Mouse (Mus musculus): ENCODE measurements around the gene Daxx.
"Not testable (repeated sequence)": the region's sequence is repeated elsewhere in the genome, so short reads cannot be mapped to it uniquely, and the experiment has no call there.

Gene Daxx
- long read RNA-seq, experiment 1, transcript Daxx-201 (8 exons, 2,581 nt) = major isoform, 8 of 14 reads
- long read RNA-seq, experiment 1, partial matches to known transcripts = 4 of 14 reads
- long read RNA-seq, experiment 1, other reads (novel, unspliced or antisense) = 2 of 14 reads
- long read RNA-seq, experiment 2, transcript Daxx-201 (8 exons, 2,581 nt) = major isoform, 14 of 20 reads
- long read RNA-seq, experiment 2, partial matches to known transcripts = 3 of 20 reads
- long read RNA-seq, experiment 2, other reads (novel, unspliced or antisense) = 3 of 20 reads

- intact Hi-C loops (cut with DNase I) = no loop called here
Observed at GRCm38 (mm10) chr17:33909077-33909868, at the start of gene Daxx. Gene Daxx, plus strand, starts transcription at chr17:33909414.

GRCm38 (mm10) chr17:33865330-33866030, 43.7 kb upstream of the Daxx start:
- intact Hi-C loops (cut with DNase I) = no loop called here

- intact Hi-C loops (cut with DNase I) = not testable (repeated sequence)
Observed at GRCm38 (mm10) chr17:33873537-33873936, 35.7 kb upstream of the Daxx start, which contains the start of gene Gm7029. Gene Gm7029, plus strand, starts transcription at chr17:33873837.

DNA sequence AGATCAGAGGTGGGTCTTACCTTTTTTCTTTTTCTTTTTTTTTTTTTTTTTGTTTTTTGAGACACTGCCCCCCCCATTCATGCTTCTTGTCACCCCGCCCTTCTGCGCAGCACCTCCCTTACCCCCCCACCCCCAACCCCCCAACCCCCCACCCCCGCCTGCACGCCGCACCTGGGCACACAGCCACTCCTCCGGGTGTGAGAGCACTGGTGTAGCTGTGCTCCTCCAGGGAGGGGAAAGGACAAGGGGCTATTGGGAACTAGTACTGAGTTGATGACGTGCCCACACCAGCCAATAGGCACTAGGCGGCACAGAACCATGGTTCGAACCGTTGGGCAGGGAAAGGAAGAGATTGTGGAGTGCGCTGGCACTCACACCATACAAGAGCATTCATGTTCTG, 34.8 kb upstream of the Daxx start:
- intact Hi-C loops (cut with DNase I) = no loop called here

GRCm38 (mm10) chr17:33875797-33876196, 33.4 kb upstream of the Daxx start:
- intact Hi-C loops (cut with DNase I) = not testable (repeated sequence)

- intact Hi-C loops (cut with DNase I) = not testable (repeated sequence)
Observed at GRCm38 (mm10) chr17:33884320-33884719, 24.9 kb upstream of the Daxx start.

DNA sequence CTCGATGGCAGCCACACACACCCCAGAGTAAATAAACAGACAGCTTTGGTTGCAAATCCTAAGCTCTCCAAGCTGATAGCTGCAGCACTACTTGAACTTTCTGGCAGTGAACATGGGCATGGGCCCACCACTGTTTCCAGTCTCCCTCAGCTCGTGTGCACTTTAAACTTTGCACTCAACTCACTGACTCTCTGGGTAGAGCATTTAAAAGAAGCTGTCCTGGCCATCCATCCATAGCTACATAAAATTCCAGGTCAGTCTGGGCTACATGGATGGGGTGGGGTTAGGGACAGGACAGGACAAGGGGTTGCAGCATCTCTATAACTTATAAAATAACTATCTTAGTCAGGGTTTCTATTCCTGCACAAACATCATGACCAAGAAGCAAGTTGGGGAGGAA, 21.4 kb upstream of the Daxx start:
- intact Hi-C loops (cut with DNase I) = not testable (repeated sequence)

DNA sequence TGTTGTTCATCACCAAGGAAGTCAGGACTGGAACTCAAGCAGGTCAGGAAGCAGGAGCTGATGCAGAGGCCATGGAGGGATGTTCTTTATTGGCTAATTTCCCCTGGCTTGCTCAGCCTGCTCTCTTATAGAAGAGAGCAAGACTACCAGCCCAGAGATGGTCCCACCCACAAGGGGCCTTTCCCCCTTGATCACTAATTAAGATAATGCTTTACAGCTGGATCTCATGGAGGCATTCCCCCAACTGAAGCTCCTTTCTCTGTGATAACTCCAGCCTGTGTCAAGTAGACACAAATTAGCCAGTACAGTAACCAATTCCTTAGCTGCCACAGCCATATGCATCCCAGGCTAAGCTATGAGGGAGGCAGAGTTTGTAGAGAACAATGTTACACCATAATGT, 21.0 kb upstream of the Daxx start:
- intact Hi-C loops (cut with DNase I) = not testable (repeated sequence)

DNA sequence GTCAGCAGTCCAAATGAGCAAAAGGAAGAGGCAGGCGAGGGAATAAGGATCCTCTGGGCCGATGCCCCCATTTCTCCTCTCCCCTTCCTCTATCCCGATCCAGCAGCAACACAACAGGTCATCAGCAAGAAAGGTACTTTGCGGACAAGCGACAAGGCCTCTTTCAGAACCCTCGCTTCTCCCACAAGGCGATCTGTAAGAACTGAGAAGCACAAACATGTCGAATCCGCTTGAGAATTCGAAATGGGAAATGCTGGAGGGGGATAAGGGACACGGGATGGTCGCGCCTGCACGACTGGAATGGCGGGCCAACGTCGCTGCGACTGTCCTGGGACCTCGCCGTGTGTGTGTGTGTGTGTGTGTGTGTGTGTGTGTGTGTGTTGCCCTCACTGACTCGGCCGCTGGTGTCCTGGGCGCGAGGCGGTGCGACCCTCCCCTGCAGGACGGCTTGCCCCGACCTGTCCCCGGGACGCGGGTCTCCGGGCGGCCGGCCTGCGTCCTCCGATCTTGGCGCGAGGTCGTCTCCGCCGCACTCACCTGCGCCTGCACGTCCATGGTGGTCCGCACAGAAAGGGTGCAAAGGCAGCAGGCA, 19.2 kb upstream of the Daxx start:
- intact Hi-C loops (cut with DNase I) = not testable (repeated sequence)

DNA sequence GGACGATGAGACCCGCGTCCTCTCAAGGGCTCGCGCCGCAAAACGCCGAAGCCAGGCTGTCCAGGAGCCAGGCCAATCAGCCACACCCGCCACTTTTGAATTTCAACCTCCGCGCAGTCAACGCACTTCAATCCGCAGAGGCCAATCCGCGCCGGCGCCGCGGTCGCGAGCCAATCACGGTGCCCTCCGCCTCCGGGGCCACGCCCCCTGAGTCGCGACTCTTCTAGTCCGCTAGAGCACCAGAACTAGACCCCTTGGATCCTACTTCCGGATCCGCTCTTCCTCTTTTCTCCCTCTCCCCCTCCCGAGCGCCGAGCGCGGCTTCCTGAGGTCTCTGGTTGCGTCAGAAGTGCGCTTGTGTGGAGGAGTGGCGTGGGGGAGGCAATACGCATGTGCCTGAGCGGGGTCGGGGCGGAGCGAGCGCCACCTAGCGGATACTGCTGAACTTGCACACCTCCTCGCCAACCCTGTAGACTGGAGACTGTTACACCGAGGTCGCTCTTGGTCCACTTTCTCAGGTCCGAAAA, 18.6 kb upstream of the Daxx start, which contains the start of gene Kifc1:
TSS of gene Kifc1 (minus strand) at position 129 of the 527 bp plus-strand sequence.
- intact Hi-C loops (cut with DNase I) = no loop called here

GRCm38 (mm10) chr17:33891357-33891756, 17.9 kb upstream of the Daxx start:
- intact Hi-C loops (cut with DNase I) = no loop called here

- intact Hi-C loops (cut with DNase I) = not testable (repeated sequence)
Observed at GRCm38 (mm10) chr17:33891892-33892291, 17.3 kb upstream of the Daxx start.

DNA sequence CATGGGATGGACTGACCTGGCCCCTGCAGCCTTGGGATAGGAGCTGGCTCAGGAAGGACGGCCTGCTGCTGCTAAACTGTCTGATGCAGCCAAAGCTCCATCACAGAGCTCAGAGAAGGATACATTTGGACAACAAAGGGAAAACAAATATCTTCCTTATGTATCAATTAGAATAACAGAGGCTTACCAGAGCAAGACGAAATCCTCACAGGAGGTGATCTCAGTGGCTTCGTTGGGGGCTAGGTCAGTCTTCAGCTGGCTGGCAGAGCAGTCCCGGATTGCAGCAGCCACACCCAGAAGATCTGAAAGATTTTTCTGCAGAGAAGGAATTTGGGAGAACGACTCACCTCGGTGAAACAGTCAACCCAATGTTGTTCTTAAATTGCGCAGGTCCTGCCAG, 16.8 kb upstream of the Daxx start:
- intact Hi-C loops (cut with DNase I) = no loop called here

DNA sequence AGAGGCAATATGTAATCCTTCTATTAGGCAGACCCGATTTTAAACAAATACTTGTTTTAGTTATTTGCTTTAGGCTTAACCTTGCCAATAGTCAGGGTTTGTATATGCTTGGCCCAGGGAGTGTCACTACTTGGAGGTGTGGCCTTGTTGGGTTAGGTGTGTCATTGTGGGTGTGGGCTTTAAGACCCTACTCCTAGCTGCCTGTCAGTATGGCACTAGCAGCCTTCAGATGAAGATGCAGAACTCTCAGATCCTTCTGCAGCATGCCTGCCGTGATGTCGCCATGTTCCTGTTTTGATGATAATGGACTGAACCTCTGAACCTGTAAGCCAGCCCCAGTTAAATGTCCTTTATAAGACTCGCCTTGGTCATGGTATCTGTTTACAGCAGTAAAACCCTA, 16.2 kb upstream of the Daxx start:
- intact Hi-C loops (cut with DNase I) = not testable (repeated sequence)

DNA sequence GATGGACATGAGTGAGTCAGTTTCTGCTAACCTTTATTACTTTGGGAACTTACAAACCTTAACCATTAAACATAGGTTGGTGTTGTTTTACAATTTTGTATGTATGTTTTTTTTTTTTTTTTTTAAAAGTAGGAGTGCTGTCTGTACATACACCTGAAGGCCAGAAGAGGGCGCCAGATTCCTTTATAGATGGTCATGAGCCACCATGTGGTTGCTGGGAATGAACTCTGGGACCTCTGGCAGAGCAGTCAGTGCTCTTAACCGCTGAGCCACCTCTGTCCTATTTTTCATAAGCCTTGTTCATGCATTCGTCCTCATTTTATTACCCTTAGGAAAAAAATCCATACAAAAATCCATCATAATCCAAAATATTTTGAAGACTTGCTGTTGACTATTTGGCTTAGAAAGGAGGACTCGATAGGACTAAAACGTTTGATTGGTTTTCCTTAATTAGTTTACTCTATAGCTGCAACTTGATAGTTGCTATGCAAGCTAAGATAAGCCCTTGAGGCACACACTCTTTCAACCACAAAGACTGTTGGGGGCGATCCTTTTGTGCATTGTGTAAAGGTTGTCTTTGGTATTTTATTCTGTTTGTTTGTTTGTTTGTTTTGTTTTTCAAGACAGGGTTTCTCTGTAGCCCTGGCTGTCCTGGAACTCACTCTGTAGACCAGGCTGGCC, 12.0 kb upstream of the Daxx start:
- intact Hi-C loops (cut with DNase I) = no loop called here

GRCm38 (mm10) chr17:33898193-33898592, 11.0 kb upstream of the Daxx start:
- intact Hi-C loops (cut with DNase I) = not testable (repeated sequence)

DNA sequence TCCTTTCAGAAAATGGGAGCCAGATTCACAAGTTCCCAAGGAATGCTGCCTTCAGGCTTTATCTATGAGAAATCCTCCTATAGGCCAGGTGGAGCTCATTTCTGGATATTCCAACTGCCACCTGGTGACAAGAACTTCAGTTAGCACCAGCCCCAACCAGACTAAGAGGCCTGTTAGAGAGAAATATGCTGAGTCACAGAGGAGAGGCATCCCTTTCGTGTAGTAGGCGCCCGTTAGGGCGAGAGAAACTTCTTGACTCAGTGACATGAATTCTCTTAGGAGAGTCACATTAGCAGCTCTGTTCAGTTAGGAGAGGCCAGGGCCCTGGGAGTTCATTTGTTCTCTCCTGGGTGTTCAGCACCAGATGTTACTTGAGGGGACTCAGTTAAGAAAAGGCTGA, 9.6 kb upstream of the Daxx start:
- intact Hi-C loops (cut with DNase I) = no loop called here

- intact Hi-C loops (cut with DNase I) = no loop called here
Observed at GRCm38 (mm10) chr17:33900281-33900988, 8.8 kb upstream of the Daxx start.

DNA sequence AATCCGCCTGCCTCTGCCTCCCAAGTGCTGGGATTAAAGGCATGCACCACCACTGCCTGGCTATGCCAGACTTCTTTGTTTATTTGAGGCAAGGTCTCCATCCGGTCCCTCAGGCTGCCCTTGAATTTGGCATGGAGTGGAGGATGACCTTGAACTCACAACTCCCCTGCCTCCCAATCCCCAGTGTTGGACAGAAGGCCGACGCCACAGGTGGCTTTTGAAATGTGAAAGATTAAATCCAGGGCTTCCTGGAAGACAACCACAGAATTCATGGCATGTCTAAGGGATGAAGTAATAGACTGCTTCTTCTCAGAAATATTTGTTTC, 8.3 kb upstream of the Daxx start:
- intact Hi-C loops (cut with DNase I) = no loop called here

DNA sequence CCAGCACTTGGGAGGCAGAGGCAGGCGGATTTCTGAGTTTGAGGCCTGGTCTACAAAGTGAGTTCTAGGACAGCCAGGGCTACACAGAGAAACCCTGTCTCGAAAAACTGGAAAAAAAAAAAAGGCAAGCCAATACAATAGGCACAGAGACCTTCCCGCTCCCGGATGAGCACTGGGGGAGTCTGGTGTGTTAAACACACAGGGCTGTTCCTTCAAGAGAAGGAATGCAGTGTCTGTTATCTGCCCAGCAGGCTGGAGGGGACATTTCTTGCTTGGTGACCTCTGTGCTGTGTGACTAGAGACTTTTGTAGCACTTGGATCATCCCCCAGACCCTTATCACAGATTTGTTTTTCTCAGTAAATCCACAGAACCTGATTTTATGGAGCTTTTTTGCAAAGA, 7.6 kb upstream of the Daxx start:
- intact Hi-C loops (cut with DNase I) = no loop called here

All from adrenal gland (tissue).